Mouse (Mus musculus) forebrain, embryonic 11.5 days (tissue): ENCODE data around the gene Gm11627. TPM values are rescaled to one million over a fixed set of nuclear protein-coding genes. Genes with fewer than 3 reads are reported as not detected.
A peak's percentile ranks its signal among the peaks of the same experiment; 100 is the strongest.

ENCODE experiments used
- ATAC-seq: fragments of 200-750 bp; cut with Nextera tagmentation; replicated peaks from 2 replicates; pipeline ENCODE4 v1.8.0; 2017; ENCODE audit warnings: moderate TSS enrichment; ENCODE audit not compliant: low FRiP score
- DNase-seq: peaks from one replicate; pipeline ENCODE4 v3.0.0-alpha.2; 2017; ENCODE audit warnings: low spot score
- H3K27ac ChIP-seq: fragments of 300-500 bp; sonication (generic); 2 replicates; pipeline ENCODE4 v1.5.1; 2014; ENCODE audit warnings: low read depth, low read length
- H3K27me3 ChIP-seq: fragments of 300-500 bp; sonication (generic); 2 replicates; pipeline ENCODE4 v1.6.1; 2014; ENCODE audit warnings: mild to moderate bottlenecking, low read length, mixed read lengths; ENCODE audit not compliant: control insufficient read depth, insufficient read depth
- H3K36me3 ChIP-seq: fragments of 300-500 bp; sonication (generic); 2 replicates; pipeline ENCODE4 v1.6.1; 2014; ENCODE audit warnings: mild to moderate bottlenecking, low read length, moderate library complexity, mixed read lengths; ENCODE audit not compliant: control insufficient read depth, insufficient read depth
- H3K4me1 ChIP-seq: fragments of 300-500 bp; sonication (generic); replicated peaks from 2 replicates; pipeline ENCODE4 v1.6.1; 2014; ENCODE audit warnings: low read length, mixed read lengths; ENCODE audit not compliant: control insufficient read depth, insufficient read depth
- H3K4me2 ChIP-seq: fragments of 300-500 bp; sonication (generic); 2 replicates; pipeline ENCODE4 v1.6.1; 2014; ENCODE audit warnings: low read depth, mild to moderate bottlenecking, low read length, moderate library complexity, mixed read lengths; ENCODE audit not compliant: severe bottlenecking
- H3K4me3 ChIP-seq: fragments of 300-500 bp; sonication (generic); 2 replicates; pipeline ENCODE4 v1.5.1; 2014; ENCODE audit warnings: low read depth, low read length
- H3K9ac ChIP-seq: fragments of 300-500 bp; sonication (generic); 2 replicates; pipeline ENCODE4 v1.6.1; 2014; ENCODE audit warnings: low read length
- H3K9me3 ChIP-seq: fragments of 300-500 bp; sonication (generic); 2 replicates; pipeline ENCODE4 v1.6.1; 2016; ENCODE audit warnings: low read length, mixed read lengths; ENCODE audit not compliant: control insufficient read depth
- WGBS: fragments of 180-500 bp; shearing (Covaris S2); extraction: QIAGEN DNeasy Blood & Tissue Kit; methylation state at CpG from one replicate; pipeline ENCODE4 v1.1.7; 2014; 5-methylcytosine and 5-hydroxymethylcytosine counted together
- polyA plus RNA-seq: library from polyadenylated mRNA; unstranded; fragments of >200 nt; fragmentation: Nextera tagmentation; extraction: Ambion mirVana; gene quantifications from 2 replicates; pipeline ENCODE4 v1.2.1, GENCODE M21; 2014

The Gm11627 gene
- polyA plus RNA-seq, 1 experiment from 2014 or later = 13.8 TPM

GRCm38 (mm10) chr11:102582736-102583135, 3.5 kb upstream of the Gm11627 start:
- Histone ChIP-seq H3K4me3 (no peak overlapping the region), H3K4me2 (no peak overlapping the region), H3K9me3 (no peaks in the 10 kb centered on the region), H3K9ac (no peak overlapping the region), H3K36me3 (no peaks in the 10 kb centered on the region), H3K4me1 (peaks cover 39% of the 10 kb centered on the region), H3K27me3 (no peaks in the 10 kb centered on the region), H3K27ac (0 out of 2 replicates have a peak overlapping the region, but pooled peaks have one; percentile 6)
- DNase-seq (no peak), ATAC-seq (no peak)
- 21% methylated on average over 5 of the region's 5 CpGs for WGBS

- Histone ChIP-seq H3K4me1 (peaks cover 39% of the 10 kb centered on the region), H3K9ac (peak overlapping the region; percentile 33), H3K4me2 (no peak overlapping the region), H3K36me3 (no peaks in the 10 kb centered on the region), H3K27ac (peak overlapping the region; percentile 78), H3K27me3 (no peaks in the 10 kb centered on the region), H3K4me3 (no peak overlapping the region), H3K9me3 (no peaks in the 10 kb centered on the region)
- DNase-seq (no peak), ATAC-seq (no peak)
- 15% methylated on average over 13 of the region's 13 CpGs for WGBS
Observed at GRCm38 (mm10) chr11:102582016-102582610, 2.9 kb upstream of the Gm11627 start.

- ATAC-seq (no peak), DNase-seq (no peak)
- Histone ChIP-seq H3K9ac (peak overlapping the region; percentile 33), H3K36me3 (no peaks in the 10 kb centered on the region), H3K4me2 (0 out of 2 replicates have a peak overlapping the region, but pooled peaks have one; percentile 24), H3K27me3 (no peaks in the 10 kb centered on the region), H3K9me3 (no peaks in the 10 kb centered on the region), H3K27ac (peak overlapping the region; percentile 78), H3K4me3 (no peak overlapping the region), H3K4me1 (peaks cover 39% of the 10 kb centered on the region)
- 9% methylated on average over 11 of the region's 11 CpGs for WGBS
Observed at GRCm38 (mm10) chr11:102581281-102582015, 2.2 kb upstream of the Gm11627 start.

- 18% methylated on average over 3 of the region's 3 CpGs for WGBS
- Histone ChIP-seq H3K27me3 (no peaks in the 10 kb centered on the region), H3K9me3 (no peaks in the 10 kb centered on the region), H3K4me2 (peak overlapping the region; percentile 44), H3K27ac (peak overlapping the region; percentile 97), H3K36me3 (no peaks in the 10 kb centered on the region), H3K9ac (peak overlapping the region; percentile 56), H3K4me3 (no peak overlapping the region), H3K4me1 (peaks cover 39% of the 10 kb centered on the region)
- DNase-seq (no peak), ATAC-seq (no peak)
Observed at GRCm38 (mm10) chr11:102580034-102580330, 721 bp upstream of the Gm11627 start.

- H3K27me3 ChIP-seq = no peaks in the 10 kb centered on the region
- peaks cover 39% of the 10 kb centered on the region for H3K4me1 ChIP-seq
- DNase-seq = peak; percentile 93
- peak; percentile 23 for ATAC-seq
- peak overlapping the region; percentile 97 for H3K27ac ChIP-seq
- peak overlapping the region; percentile 21 for H3K4me3 ChIP-seq
- 6% methylated on average over 27 of the region's 27 CpGs for WGBS
- H3K4me2 ChIP-seq = peak overlapping the region; percentile 44
- no peaks in the 10 kb centered on the region for H3K36me3 ChIP-seq
- H3K9ac ChIP-seq = peak overlapping the region; percentile 56
- H3K9me3 ChIP-seq = no peaks in the 10 kb centered on the region
Observed at GRCm38 (mm10) chr11:102578341-102579118, 731 bp downstream of the Gm11627 start.

- Histone ChIP-seq H3K4me3 (no peak overlapping the region), H3K36me3 (no peaks in the 10 kb centered on the region), H3K9ac (no peak overlapping the region), H3K4me1 (peaks cover 26% of the 10 kb centered on the region), H3K9me3 (no peaks in the 10 kb centered on the region), H3K27me3 (no peaks in the 10 kb centered on the region), H3K4me2 (no peak overlapping the region), H3K27ac (no peak overlapping the region)
- no peak for DNase-seq
- 75% methylated on average over 13 of the region's 13 CpGs for WGBS
- ATAC-seq = no peak
Observed at GRCm38 (mm10) chr11:102576050-102576754, 3.1 kb downstream of the Gm11627 start.

GRCm38 (mm10) chr11:102575034-102575433, 4.2 kb downstream of the Gm11627 start:
- Histone ChIP-seq H3K4me1 (peaks cover 20% of the 10 kb centered on the region; the same call in 1 of the 2 replicates), H3K27ac (no peak overlapping the region), H3K9me3 (no peaks in the 10 kb centered on the region), H3K4me2 (no peak overlapping the region), H3K9ac (no peak overlapping the region), H3K27me3 (no peaks in the 10 kb centered on the region), H3K4me3 (no peak overlapping the region), H3K36me3 (no peaks in the 10 kb centered on the region)
- WGBS = 57% methylated on average over 1 of the region's 1 CpGs
- DNase-seq (no peak), ATAC-seq (no peak)
